Mouse (Mus musculus): ENCODE measurements around the gene Tmem238l. TPM values are rescaled to one million over a fixed set of nuclear protein-coding genes. Genes with fewer than 3 reads are reported as not detected.

Tmem238l gene
- 69.4 TPM for polyA plus RNA-seq (2014; fragmentation: Illumina TruSeq; extraction: RNeasy Lipid Tissue Mini Kit (QIAGEN cat#74804); ENCODE audit: low read depth, low replicate concordance)

DNA sequence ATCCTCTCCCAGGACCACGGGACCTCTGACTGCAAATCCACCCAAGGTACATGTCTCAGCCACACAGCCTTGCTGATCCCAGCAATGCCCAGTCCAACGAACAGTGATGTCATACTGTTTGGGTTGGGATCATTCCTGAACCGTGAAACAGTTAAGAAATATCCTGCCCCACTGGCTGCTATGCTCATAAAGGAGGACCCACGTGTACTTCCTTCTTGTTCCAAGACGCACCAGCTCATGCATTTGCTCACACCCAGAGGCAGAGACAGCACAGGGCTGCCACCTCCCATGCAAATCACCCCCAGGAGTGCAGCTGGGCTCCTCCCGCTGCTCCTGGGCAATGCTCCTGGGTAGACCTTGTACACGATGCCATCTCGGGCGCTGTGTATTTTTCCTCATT is at the start of gene Tmem238l:
Gene Tmem238l, plus strand, starts transcription at position 336 of the 400 bp plus-strand sequence.

GRCm38 (mm10) chr11:66911811-66912210 is 44.6 kb upstream of the Tmem238l start, which contains the start of gene Pirt:
Pirt (plus strand) TSS chr11:66911981.

Other genes starting within 250 kb of the Tmem238l start
- 7.2 TPM for gene Pirt, start 44.7 kb upstream of the Tmem238l start, polyA plus RNA-seq (2014; fragmentation: Illumina TruSeq; extraction: RNeasy Lipid Tissue Mini Kit (QIAGEN cat#74804); ENCODE audit: low read depth, low replicate concordance)
- gene Tmem220, start 68.5 kb downstream of the Tmem238l start, polyA plus RNA-seq (2014; fragmentation: Illumina TruSeq; extraction: RNeasy Lipid Tissue Mini Kit (QIAGEN cat#74804); ENCODE audit: low read depth, low replicate concordance), result 26.7 TPM
- 79.4 TPM for gene Adprm, start 96.0 kb downstream of the Tmem238l start, polyA plus RNA-seq (2014; fragmentation: Illumina TruSeq; extraction: RNeasy Lipid Tissue Mini Kit (QIAGEN cat#74804); ENCODE audit: low read depth, low replicate concordance)
- 70.2 TPM for gene Sco1, start 96.0 kb downstream of the Tmem238l start, polyA plus RNA-seq (2014; fragmentation: Illumina TruSeq; extraction: RNeasy Lipid Tissue Mini Kit (QIAGEN cat#74804); ENCODE audit: low read depth, low replicate concordance)
- not detected for gene Myh3, start 121.7 kb downstream of the Tmem238l start, polyA plus RNA-seq (2014; fragmentation: Illumina TruSeq; extraction: RNeasy Lipid Tissue Mini Kit (QIAGEN cat#74804); ENCODE audit: low read depth, low replicate concordance)
- gene Myh2, start 214.4 kb downstream of the Tmem238l start, polyA plus RNA-seq (2014; fragmentation: Illumina TruSeq; extraction: RNeasy Lipid Tissue Mini Kit (QIAGEN cat#74804); ENCODE audit: low read depth, low replicate concordance), result 0.25 TPM
- not detected for gene Myh1, start 243.4 kb downstream of the Tmem238l start, polyA plus RNA-seq (2014; fragmentation: Illumina TruSeq; extraction: RNeasy Lipid Tissue Mini Kit (QIAGEN cat#74804); ENCODE audit: low read depth, low replicate concordance)

Data from sigmoid colon, adult 10 weeks (tissue).